Mouse (Mus musculus) C2C12 (cell line): ENCODE measurements around the gene Tprg. TPM values are rescaled to one million over a fixed set of nuclear protein-coding genes. Genes with fewer than 3 reads are reported as not detected.

Experiments used
- H3K27me3 ChIP-seq: one replicate; pipeline ENCODE4 v1.6.1; 2011; ENCODE audit not compliant: control insufficient read depth, insufficient read depth, insufficient read length
- H3K36me3 ChIP-seq: one replicate; pipeline ENCODE4 v1.6.1; 2011; ENCODE audit not compliant: control insufficient read depth, insufficient read depth
- H3K4me3 ChIP-seq: one replicate; pipeline ENCODE4 v1.5.1; 2011; ENCODE audit warnings: mild to moderate bottlenecking, control low read depth; ENCODE audit not compliant: poor library complexity, insufficient read depth, severe bottlenecking
- H3K79me2 ChIP-seq: one replicate; pipeline ENCODE4 v1.6.1; 2011; ENCODE audit not compliant: control insufficient read depth, insufficient read depth
- H3K79me3 ChIP-seq: one replicate; pipeline ENCODE4 v1.6.1; 2011; ENCODE audit warnings: low read depth, control low read depth
- H3ac ChIP-seq: one replicate; pipeline ENCODE3; 2011; ENCODE audit warnings: low read depth; ENCODE audit not compliant: control insufficient read depth, insufficient read length
- CEBPB ChIP-seq: IDR thresholded peaks from one replicate; pipeline ENCODE4 v1.6.1; 2011; ENCODE audit warnings: low read depth, mild to moderate bottlenecking, control low read depth, moderate library complexity
- CTCF ChIP-seq: IDR thresholded peaks from one replicate; pipeline ENCODE4 v1.5.1; 2011; ENCODE audit not compliant: control insufficient read depth, insufficient read depth, insufficient read length
- FOSL1 ChIP-seq: IDR thresholded peaks from one replicate; pipeline ENCODE4 v1.8.0; 2011; ENCODE audit warnings: mild to moderate bottlenecking, low read length; ENCODE audit not compliant: poor library complexity, insufficient read depth, severe bottlenecking
- MAX ChIP-seq: IDR thresholded peaks from one replicate; pipeline ENCODE4 v1.6.1; 2011; ENCODE audit warnings: mild to moderate bottlenecking, control low read depth
- MYOD1 ChIP-seq: IDR thresholded peaks from one replicate; pipeline ENCODE4 v1.6.1; 2011; ENCODE audit warnings: low read depth; ENCODE audit not compliant: control insufficient read depth, insufficient read length
- MYOG ChIP-seq: IDR thresholded peaks from one replicate; pipeline ENCODE4 v1.6.1; 2011; ENCODE audit not compliant: control insufficient read depth, insufficient read length; ENCODE audit errors: extremely low read depth
- USF1 ChIP-seq: IDR thresholded peaks from one replicate; pipeline ENCODE4 v1.6.1; 2011; ENCODE audit warnings: low read depth, mild to moderate bottlenecking, control low read depth, moderate library complexity
- polyA plus RNA-seq: library from polyadenylated mRNA; unstranded; fragments of >200 nt; fragmentation: generic; extraction: Trizol; gene quantifications from one replicate; pipeline ENCODE4 v1.2.1, GENCODE M21; 2012; ENCODE audit warnings: missing spikeins

Gene Tprg
- polyA plus RNA-seq, 1 experiment, result 0.04 TPM

DNA sequence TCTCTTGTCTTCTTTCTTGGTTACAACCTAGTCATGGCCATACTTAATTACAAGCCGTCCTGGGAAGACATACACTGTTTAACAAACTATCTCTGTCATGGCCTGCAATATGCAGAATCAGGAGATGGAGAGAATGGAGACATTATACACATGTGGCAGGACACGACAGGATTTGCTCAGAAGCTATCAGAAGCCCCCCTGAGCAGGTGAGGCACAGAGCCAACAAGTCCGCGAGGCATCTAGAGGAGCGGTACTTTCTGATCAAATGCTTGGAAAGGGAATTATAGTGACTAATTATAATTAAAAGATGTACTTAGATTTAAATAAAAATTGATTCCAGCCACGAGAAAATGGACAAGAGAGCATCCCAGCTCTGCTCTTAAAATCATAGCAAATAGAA, 32.0 kb upstream of the Tprg start:
- H3K79me3 ChIP-seq, result no peaks in the 10 kb centered on the region
- no peak overlapping the region for H3ac ChIP-seq
- H3K4me3 ChIP-seq, result no peak overlapping the region
- no peaks in the 10 kb centered on the region for H3K27me3 ChIP-seq
- TF ChIP-seq CTCF (no peak), MYOD1 (no peak), USF1 (no peak), MYOG (no peak), CEBPB (no peak), FOSL1 (no peak), MAX (no peak)
- no peaks in the 10 kb centered on the region for H3K79me2 ChIP-seq
- no peaks in the 10 kb centered on the region for H3K36me3 ChIP-seq

DNA sequence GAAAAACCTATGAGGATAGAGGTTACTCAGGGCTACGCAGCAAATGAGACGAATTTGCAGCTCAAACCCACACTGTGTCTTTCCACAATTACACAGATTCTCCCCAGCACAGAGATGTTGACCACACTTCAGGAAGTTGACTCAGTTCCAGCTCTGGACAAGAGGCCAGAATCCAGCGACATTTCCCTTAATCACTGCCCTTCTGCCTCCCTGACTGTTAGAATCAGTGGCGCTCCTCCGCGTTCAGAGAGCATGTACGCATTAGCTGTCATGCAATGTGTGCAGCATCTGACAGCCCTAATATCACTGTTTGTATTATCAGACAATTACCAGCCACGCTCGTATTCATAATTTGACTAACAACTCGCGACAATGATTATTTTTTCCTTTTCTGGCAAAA, 31.4 kb upstream of the Tprg start:
- Histone ChIP-seq H3K79me3 (no peaks in the 10 kb centered on the region), H3K27me3 (no peaks in the 10 kb centered on the region)
- TF ChIP-seq CTCF, result no peak
- TF ChIP-seq MYOG, result no peak
- TF ChIP-seq FOSL1, result no peak
- TF ChIP-seq MYOD1, result no peak
- no peak for TF ChIP-seq MAX
- TF ChIP-seq USF1, result no peak
- no peak for TF ChIP-seq CEBPB

DNA sequence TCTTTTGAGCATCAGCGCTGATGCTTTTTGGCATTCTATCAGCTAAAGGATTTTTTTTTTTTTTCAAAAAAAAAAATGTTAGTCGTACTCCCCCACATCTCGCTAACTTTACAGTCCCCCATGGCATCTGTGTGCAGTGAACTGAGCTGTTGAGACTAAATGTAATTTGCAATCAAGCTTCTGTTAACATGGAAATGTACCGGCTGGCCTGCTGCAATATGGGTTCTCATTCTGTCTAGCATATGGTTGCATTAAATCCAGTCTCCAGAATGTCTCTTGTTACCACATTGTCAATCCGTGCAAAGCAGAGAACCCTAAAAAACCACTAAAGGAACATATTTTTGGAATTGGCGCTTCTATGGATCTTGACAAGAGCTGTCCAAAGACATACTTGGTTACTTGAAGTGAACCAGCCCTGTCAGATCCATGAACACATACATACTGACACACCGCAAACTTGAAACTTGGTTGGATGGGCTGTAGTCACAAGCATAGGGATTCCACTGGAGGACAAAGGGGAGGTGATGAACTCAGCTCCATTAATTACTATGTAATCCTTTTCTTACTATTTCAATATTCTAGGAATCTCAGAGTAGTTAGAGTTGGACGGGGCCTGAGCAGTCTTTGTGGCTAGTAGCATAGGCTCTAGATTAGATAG, 30.9 kb upstream of the Tprg start:
- no peaks in the 10 kb centered on the region for H3K27me3 ChIP-seq
- TF ChIP-seq MYOD1 (no peak), FOSL1 (no peak), CEBPB (no peak), USF1 (no peak), MYOG (no peak), MAX (no peak), CTCF (no peak)
- H3K79me3 ChIP-seq, result no peaks in the 10 kb centered on the region

More for the DNA sequence above, 31.4 kb upstream of the Tprg start:
- Histone ChIP-seq H3K36me3 (no peaks in the 10 kb centered on the region), H3K79me2 (no peaks in the 10 kb centered on the region), H3K4me3 (no peak overlapping the region), H3ac (no peak overlapping the region)

DNA sequence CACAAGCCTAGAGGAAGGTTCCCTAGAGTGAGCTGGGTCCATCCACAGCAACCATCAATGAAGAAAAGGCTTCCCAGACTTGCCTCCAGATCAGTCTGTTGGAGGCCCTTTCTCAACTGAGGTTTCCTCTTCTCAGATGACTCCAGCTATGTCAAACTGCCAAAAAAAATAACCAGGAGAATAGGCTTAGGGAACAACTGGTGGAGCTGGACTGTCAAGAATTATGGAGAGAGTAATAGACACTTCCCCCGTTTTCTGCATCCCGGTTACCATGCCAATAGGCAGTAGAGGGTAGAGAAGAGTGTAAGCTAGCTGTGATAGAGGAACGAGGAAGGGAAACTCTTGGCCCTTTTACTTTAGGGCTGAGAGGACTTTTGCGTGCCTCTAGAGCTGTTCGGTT, 24.3 kb upstream of the Tprg start:
- no peaks in the 10 kb centered on the region for H3K36me3 ChIP-seq
- H3K27me3 ChIP-seq, result no peaks in the 10 kb centered on the region
- no peaks in the 10 kb centered on the region for H3K79me3 ChIP-seq
- TF ChIP-seq CEBPB (no peak), FOSL1 (no peak), MYOG (no peak), MYOD1 (no peak), USF1 (no peak), MAX (no peak), CTCF (no peak)
- H3K4me3 ChIP-seq, result no peak overlapping the region
- H3K79me2 ChIP-seq, result no peaks in the 10 kb centered on the region
- H3ac ChIP-seq, result no peak overlapping the region

More for the DNA sequence above, 30.9 kb upstream of the Tprg start:
- H3K4me3 ChIP-seq, result no peak overlapping the region
- no peaks in the 10 kb centered on the region for H3K36me3 ChIP-seq
- no peaks in the 10 kb centered on the region for H3K79me2 ChIP-seq
- H3ac ChIP-seq, result no peak overlapping the region

DNA sequence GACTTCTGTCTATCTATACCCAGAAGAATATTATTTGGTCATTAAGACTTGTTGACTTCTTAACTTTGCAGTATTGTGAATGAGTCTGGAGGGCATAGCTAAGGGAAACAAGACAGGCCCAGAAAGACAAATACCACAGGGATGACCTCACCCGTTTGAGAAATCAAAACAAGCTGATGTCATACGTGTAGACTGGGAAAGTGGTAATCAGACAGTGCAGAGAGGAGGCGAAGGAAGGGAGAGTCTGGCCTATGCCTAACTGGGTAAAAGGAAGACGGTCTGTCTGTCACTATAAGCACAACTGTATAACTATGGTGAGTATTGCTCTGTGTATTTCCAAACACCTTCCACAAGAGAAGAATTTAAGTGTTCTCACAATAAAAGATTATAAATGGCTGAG, 23.7 kb upstream of the Tprg start:
- Histone ChIP-seq H3K79me3 (no peaks in the 10 kb centered on the region), H3ac (no peak overlapping the region), H3K79me2 (no peaks in the 10 kb centered on the region), H3K27me3 (no peaks in the 10 kb centered on the region), H3K4me3 (no peak overlapping the region), H3K36me3 (no peaks in the 10 kb centered on the region)
- TF ChIP-seq MYOG (no peak), CEBPB (peak; percentile 39)

DNA sequence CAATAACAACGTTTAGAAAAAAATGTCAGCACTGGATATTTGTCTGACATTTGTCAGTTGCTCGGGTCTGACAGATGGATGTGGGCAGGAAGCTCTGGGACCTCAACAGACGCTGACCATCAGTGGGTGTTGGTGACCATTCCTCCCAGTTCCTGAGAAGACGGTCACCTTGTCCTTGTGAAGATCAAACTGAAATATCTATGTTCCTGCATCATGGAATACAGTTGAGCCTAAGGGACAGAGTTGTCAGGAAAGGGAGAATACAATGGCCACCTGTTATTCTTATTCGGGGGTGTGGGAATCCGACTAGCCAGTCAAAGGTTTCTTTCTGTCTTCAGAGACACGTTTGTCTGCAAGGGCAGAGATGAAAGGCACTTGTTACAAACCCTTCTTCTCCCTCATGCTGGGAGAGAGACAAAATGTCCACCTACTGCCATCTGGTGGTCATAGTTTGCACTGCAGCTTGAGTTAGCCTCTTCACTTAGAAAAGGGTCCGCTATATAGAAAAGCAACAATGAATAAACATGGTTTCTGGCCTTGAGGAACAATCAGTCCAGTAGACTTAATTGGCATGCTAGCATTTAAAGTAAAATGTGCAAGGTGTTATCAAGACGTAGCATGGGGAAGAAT, 23.0 kb upstream of the Tprg start:
- Histone ChIP-seq H3ac (peak overlapping the region; percentile 26), H3K27me3 (no peaks in the 10 kb centered on the region), H3K79me3 (no peaks in the 10 kb centered on the region), H3K36me3 (no peaks in the 10 kb centered on the region), H3K79me2 (no peaks in the 10 kb centered on the region), H3K4me3 (no peak overlapping the region)
- TF ChIP-seq MYOG, result no peak
- no peak for TF ChIP-seq CEBPB
- no peak for TF ChIP-seq MAX
- no peak for TF ChIP-seq MYOD1
- no peak for TF ChIP-seq FOSL1
- TF ChIP-seq CTCF, result peak; percentile 60
- TF ChIP-seq USF1, result no peak
